Mouse (Mus musculus) liver, embryonic 11.5 days (tissue): ENCODE data around the gene Tnfrsf1b. TPM values are rescaled to one million over a fixed set of nuclear protein-coding genes. Genes with fewer than 3 reads are reported as not detected.

Experiments used
- ATAC-seq: fragments of 200-750 bp; cut with Nextera tagmentation; replicated peaks from 2 replicates; pipeline ENCODE4 v1.8.0; 2017; ENCODE audit warnings: moderate number of reproducible peaks, mild to moderate bottlenecking, moderate TSS enrichment, moderate library complexity; ENCODE audit not compliant: low FRiP score
- DNase-seq: peaks from one replicate; pipeline ENCODE4 v3.0.0-alpha.2; 2017; ENCODE audit warnings: low spot score
- H3K27ac ChIP-seq: fragments of 300-500 bp; sonication (generic); 2 replicates; pipeline ENCODE4 v1.5.1; 2014; ENCODE audit warnings: mild to moderate bottlenecking, low read depth, low read length, control low read depth
- H3K27me3 ChIP-seq: fragments of 300-500 bp; sonication (generic); replicated peaks from 2 replicates; pipeline ENCODE4 v1.6.1; 2014; ENCODE audit warnings: low read length, mixed read lengths; ENCODE audit not compliant: control insufficient read depth, insufficient read depth
- H3K36me3 ChIP-seq: fragments of 300-500 bp; sonication (generic); 2 replicates; pipeline ENCODE4 v1.6.1; 2014; ENCODE audit warnings: mild to moderate bottlenecking, low read length, moderate library complexity, mixed read lengths; ENCODE audit not compliant: control insufficient read depth, insufficient read depth
- H3K4me1 ChIP-seq: fragments of 300-500 bp; sonication (generic); replicated peaks from 2 replicates; pipeline ENCODE4 v1.6.1; 2014; ENCODE audit warnings: low read length, mixed read lengths; ENCODE audit not compliant: control insufficient read depth, insufficient read depth
- H3K4me2 ChIP-seq: fragments of 300-500 bp; sonication (generic); 2 replicates; pipeline ENCODE4 v1.6.1; 2014; ENCODE audit warnings: mild to moderate bottlenecking, control low read depth, moderate library complexity
- H3K4me3 ChIP-seq: fragments of 300-500 bp; sonication (generic); 2 replicates; pipeline ENCODE4 v1.5.1; 2014; ENCODE audit warnings: low read depth, low read length, control low read depth
- H3K9ac ChIP-seq: fragments of 300-500 bp; sonication (generic); 2 replicates; pipeline ENCODE4 v1.6.1; 2014; ENCODE audit warnings: low read depth, low read length, control low read depth
- H3K9me3 ChIP-seq: fragments of 300-500 bp; sonication (generic); 2 replicates; pipeline ENCODE4 v1.6.1; 2016; ENCODE audit warnings: low read length, inconsistent platforms, mixed read lengths; ENCODE audit not compliant: control insufficient read depth
- WGBS: fragments of 180-500 bp; shearing (Covaris S2); extraction: QIAGEN DNeasy Blood & Tissue Kit; methylation state at CpG from one replicate; pipeline ENCODE4 v1.1.7; 2014; 5-methylcytosine and 5-hydroxymethylcytosine counted together
- polyA plus RNA-seq: library from polyadenylated mRNA; unstranded; fragments of >200 nt; fragmentation: Nextera tagmentation; extraction: Ambion mirVana; gene quantifications from 2 replicates; pipeline ENCODE4 v1.2.1, GENCODE M21; 2014

Gene Tnfrsf1b
- polyA plus RNA-seq, 1 experiment from 2014 or later, result 6.5 TPM

DNA sequence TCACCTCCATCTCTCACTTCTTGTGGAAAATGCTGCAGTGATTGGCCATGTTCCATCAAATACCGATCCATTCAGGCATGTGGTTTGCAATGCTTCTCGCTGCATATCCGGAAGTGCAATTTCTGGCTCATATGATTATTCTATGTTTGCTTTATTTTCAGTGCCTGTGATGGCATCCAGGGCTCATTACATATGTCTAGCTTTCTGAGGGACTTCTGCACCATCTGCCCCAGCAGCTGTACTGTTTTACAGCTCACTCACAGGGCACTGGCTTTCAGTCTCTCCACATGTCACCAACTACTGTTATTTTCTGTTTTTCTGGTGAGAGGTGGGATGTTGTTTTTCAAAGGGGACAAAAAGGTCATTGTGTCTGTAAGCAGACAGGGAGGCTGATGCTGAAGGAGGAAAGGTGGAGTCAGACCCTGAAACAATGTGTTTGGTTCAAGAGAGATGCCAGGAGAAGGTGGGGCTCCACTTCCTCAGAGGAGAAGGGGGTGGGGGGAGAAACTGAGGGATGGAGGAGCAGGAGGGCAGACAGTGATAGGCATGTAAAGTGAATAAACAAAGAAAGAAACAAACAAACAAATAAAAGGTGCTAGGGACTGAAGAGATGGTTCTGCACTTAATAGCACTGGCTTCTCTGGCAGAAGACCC is 38.8 kb downstream of the Tnfrsf1b start:
- no peak for DNase-seq
- ATAC-seq, result no peak
- no peaks in the 10 kb centered on the region for H3K4me1 ChIP-seq
- H3K27me3 ChIP-seq, result no peaks in the 10 kb centered on the region
- H3K9ac ChIP-seq, result no peak overlapping the region
- H3K9me3 ChIP-seq, result no peaks in the 10 kb centered on the region
- no peak overlapping the region for H3K4me3 ChIP-seq
- 95% methylated on average over 3 of the region's 3 CpGs for WGBS
- H3K27ac ChIP-seq, result no peak overlapping the region
- H3K4me2 ChIP-seq, result no peak overlapping the region
- H3K36me3 ChIP-seq, result no peaks in the 10 kb centered on the region

DNA sequence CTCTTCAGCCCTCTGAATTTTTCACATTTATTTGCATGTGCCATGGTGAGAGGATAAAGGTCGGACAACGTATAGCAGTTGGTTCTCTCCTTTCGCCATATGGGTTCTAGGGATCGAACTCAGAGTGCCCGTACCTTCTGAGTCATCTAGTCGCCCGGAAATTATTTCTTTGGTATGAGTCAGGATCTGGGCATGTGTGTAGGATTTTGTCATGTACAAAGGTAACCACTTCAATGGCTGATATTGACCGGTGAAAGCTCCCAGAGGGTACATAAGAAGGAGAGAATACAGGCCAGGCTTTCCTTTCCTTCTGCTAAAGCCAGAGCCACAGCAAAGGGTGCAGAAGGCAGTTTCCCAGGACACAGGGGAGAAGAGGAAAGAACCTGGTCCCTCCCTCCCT is 41.9 kb downstream of the Tnfrsf1b start:
- no peak overlapping the region for H3K9ac ChIP-seq
- WGBS, result 86% methylated on average over 8 of the region's 8 CpGs
- DNase-seq (no peak), ATAC-seq (no peak)
- H3K36me3 ChIP-seq, result no peaks in the 10 kb centered on the region
- H3K4me1 ChIP-seq, result peaks cover 12% of the 10 kb centered on the region
- no peaks in the 10 kb centered on the region for H3K9me3 ChIP-seq
- H3K27me3 ChIP-seq, result no peaks in the 10 kb centered on the region
- H3K4me2 ChIP-seq, result no peak overlapping the region
- H3K4me3 ChIP-seq, result no peak overlapping the region
- no peak overlapping the region for H3K27ac ChIP-seq

GRCm38 (mm10) chr4:145203305-145203704 is 43.4 kb downstream of the Tnfrsf1b start:
- H3K9ac ChIP-seq, result no peak overlapping the region
- DNase-seq (no peak), ATAC-seq (no peak)
- H3K4me1 ChIP-seq, result peaks cover 18% of the 10 kb centered on the region
- no peaks in the 10 kb centered on the region for H3K36me3 ChIP-seq
- H3K4me2 ChIP-seq, result no peak overlapping the region
- H3K4me3 ChIP-seq, result no peak overlapping the region
- H3K27ac ChIP-seq, result no peak overlapping the region
- H3K9me3 ChIP-seq, result no peaks in the 10 kb centered on the region
- H3K27me3 ChIP-seq, result no peaks in the 10 kb centered on the region
- WGBS, result 61% methylated on average over 2 of the region's 2 CpGs

- 58% methylated on average over 3 of the region's 3 CpGs for WGBS
- ATAC-seq (no peak), DNase-seq (no peak)
- Histone ChIP-seq H3K9me3 (no peaks in the 10 kb centered on the region), H3K27me3 (no peaks in the 10 kb centered on the region), H3K27ac (no peak overlapping the region), H3K4me2 (no peak overlapping the region), H3K36me3 (no peaks in the 10 kb centered on the region), H3K4me3 (no peak overlapping the region), H3K4me1 (peaks cover 27% of the 10 kb centered on the region), H3K9ac (no peak overlapping the region)
Measured at GRCm38 (mm10) chr4:145201424-145201823, 45.2 kb downstream of the Tnfrsf1b start.

DNA sequence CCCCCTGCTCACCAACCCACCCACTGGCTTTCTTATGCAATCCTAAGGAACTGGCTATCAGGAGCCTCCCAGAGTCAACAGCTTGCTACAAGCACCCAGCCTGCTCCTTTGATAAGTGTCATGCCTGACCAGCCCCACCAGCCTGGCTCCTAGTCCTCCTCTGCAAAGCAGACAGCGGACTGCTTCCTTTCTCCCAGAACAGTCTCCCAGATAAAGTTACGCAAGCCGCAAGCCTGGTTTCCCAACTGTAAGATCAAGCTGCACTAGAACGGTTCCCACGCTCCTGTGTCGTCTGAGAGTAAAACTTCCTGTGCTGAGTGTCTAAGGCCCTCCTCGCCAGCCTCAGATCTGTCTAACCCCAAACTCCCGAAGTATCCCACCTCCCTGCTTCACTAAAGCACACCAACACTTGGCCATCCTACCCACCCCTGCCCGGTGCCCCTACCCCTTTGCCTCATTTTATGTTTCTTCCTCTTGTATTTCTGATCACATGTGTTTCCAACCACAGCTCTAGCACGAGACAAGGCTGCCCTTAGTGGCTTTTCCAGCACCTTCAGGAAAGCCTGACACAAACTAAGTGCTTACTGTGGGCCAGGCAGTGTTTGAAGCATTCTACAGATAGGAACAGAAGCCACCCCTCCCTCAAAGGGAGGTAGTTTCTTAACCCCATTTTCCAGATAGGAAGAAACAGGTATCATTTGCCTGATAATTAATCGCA is 46.5 kb downstream of the Tnfrsf1b start:
- H3K4me3 ChIP-seq, result no peak overlapping the region
- no peaks in the 10 kb centered on the region for H3K27me3 ChIP-seq
- peaks cover 32% of the 10 kb centered on the region for H3K4me1 ChIP-seq
- DNase-seq (peak; percentile 74), ATAC-seq (peak; percentile 91)
- H3K27ac ChIP-seq, result peak overlapping the region; percentile 92
- H3K4me2 ChIP-seq, result peak overlapping the region; percentile 55
- peak overlapping the region; percentile 64 for H3K9ac ChIP-seq
- no peaks in the 10 kb centered on the region for H3K9me3 ChIP-seq
- no peaks in the 10 kb centered on the region for H3K36me3 ChIP-seq
- 10% methylated on average over 11 of the region's 11 CpGs for WGBS

DNA sequence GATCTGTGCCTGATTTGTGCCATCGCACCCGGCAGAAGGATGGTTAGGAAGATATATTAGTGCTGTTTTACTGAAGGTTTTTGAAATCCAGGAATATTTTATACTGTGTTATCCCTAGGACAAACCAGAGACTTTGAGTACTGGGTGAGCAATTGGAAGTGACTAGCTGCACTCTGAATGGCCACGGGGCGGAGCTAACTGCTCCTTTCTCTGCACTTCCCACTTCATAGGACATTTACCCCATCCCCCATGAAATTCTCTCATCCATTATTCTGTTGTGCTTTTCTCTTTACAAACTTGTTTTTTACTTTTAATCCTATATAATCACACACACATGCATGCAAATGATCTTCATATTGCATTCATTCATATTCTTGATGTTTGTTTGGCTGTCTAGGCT is 50.1 kb downstream of the Tnfrsf1b start:
- Histone ChIP-seq H3K27ac (no peak overlapping the region), H3K9me3 (no peaks in the 10 kb centered on the region), H3K4me2 (no peak overlapping the region), H3K9ac (no peak overlapping the region), H3K4me3 (no peak overlapping the region), H3K4me1 (peaks cover 48% of the 10 kb centered on the region), H3K27me3 (no peaks in the 10 kb centered on the region), H3K36me3 (no peaks in the 10 kb centered on the region)
- no peak for DNase-seq
- ATAC-seq, result no peak
- WGBS, result 64% methylated on average over 4 of the region's 4 CpGs

GRCm38 (mm10) chr4:145195172-145195571 is 51.5 kb downstream of the Tnfrsf1b start:
- H3K36me3 ChIP-seq, result no peaks in the 10 kb centered on the region; the same call in 1 of the 2 replicates
- H3K4me2 ChIP-seq, result peak overlapping the region; percentile 83
- ATAC-seq (peak; percentile 1; the same call in 1 of the 2 replicates), DNase-seq (no peak)
- no peak overlapping the region for H3K27ac ChIP-seq
- 23% methylated on average over 5 of the region's 5 CpGs for WGBS
- H3K9me3 ChIP-seq, result no peaks in the 10 kb centered on the region
- no peaks in the 10 kb centered on the region for H3K27me3 ChIP-seq
- peak overlapping the region; percentile 81; the same call in 1 of the 2 replicates for H3K4me3 ChIP-seq
- peaks cover 37% of the 10 kb centered on the region for H3K4me1 ChIP-seq
- H3K9ac ChIP-seq, result 0 out of 2 replicates have a peak overlapping the region, but pooled peaks have one; percentile 87

DNA sequence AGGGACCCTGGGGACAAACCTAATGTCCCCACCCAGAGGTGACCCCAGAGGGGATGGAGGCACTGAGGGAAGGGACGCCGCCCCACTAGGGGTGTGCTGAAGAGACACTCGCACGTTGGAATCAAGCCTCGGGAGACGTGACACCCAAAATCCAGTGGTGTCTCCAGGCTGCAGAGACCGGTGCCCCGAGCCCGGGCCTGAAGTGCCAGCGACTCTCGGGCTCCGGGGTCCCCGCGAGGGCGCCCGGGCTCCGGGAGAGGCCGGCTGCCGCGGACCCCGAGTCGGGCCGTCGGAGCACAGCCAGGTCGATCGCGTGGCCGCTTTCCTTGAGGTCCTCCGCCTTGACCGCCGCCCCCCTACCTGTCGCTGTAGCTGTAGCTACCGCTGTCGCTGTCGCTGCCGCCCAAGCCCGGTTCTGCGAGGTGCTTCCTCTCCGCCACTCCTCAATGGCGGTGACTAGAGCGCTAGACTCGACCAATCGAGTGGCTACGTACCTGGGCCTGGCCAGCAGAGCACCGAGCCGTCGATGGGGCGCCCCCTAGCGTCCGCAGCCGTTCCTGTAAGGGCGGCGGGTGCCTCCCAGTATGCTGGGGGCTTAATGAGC is 52.0 kb downstream of the Tnfrsf1b start, which contains the start of gene Vps13d:
Gene Vps13d (minus strand): TSS at position 447 of the 604 bp plus-strand sequence.
- H3K4me1 ChIP-seq, result peaks cover 36% of the 10 kb centered on the region
- H3K36me3 ChIP-seq, result peaks cover 4% of the 10 kb centered on the region; the same call in 1 of the 2 replicates
- H3K27me3 ChIP-seq, result no peaks in the 10 kb centered on the region
- H3K9ac ChIP-seq, result peak within 1 kb of the TSS; percentile 87
- no peaks in the 10 kb centered on the region for H3K9me3 ChIP-seq
- peak within 1 kb of the TSS; percentile 81 for H3K4me3 ChIP-seq
- WGBS, result under 1% methylated on average over 53 of the region's 53 CpGs
- H3K27ac ChIP-seq, result peak within 1 kb of the TSS; percentile 21; the same call in 1 of the 2 replicates
- ATAC-seq (peak; percentile 88), DNase-seq (peak; percentile 89)
- peak within 1 kb of the TSS; percentile 83 for H3K4me2 ChIP-seq
